Mouse (Mus musculus) left cerebral cortex, postnatal 10 days (tissue): Measurements from ENCODE around the gene Nfib. TPM values are rescaled to one million over a fixed set of nuclear protein-coding genes. Genes with fewer than 3 reads are reported as not detected.

ENCODE experiments used
- DNase-seq, 2 experiments: peaks; one replicate each; pipeline ENCODE4 v3.0.0; 2021 to 2022; ENCODE audit warnings: low spot score in 2 of 2, mixed read lengths in 1 of 2; ENCODE audit errors: extremely low spot score in 1 of 2
- intact Hi-C: fragments of 180-260 bp; cut with DNase I; formaldehyde crosslinking; loops from one replicate; pipeline ENCODE4 v1.15.1; 2025
- total RNA-seq, 2 experiments: library from RNA; stranded (reverse); gene quantifications; 2 replicates each; pipeline ENCODE4 v1.2.3; 2021

The Nfib gene
- total RNA-seq, 2 experiments from 2014 or later = 105 to 109 TPM

GRCm38 (mm10) chr4:82335266-82335865 lies 370.2 kb downstream of the Nfib start:
- intact Hi-C loops = no loop called here
- no peak for DNase-seq

GRCm38 (mm10) chr4:82333413-82333812 lies 372.1 kb downstream of the Nfib start:
- no peak for DNase-seq
- intact Hi-C loops = no loop called here

- DNase-seq = no peak
- intact Hi-C loops = no loop called here
These were observed 375.5 kb downstream of the Nfib start for GRCm38 (mm10) chr4:82330095-82330494.

- DNase-seq = no peak
- intact Hi-C loops = no loop called here
These were observed 379.4 kb downstream of the Nfib start for GRCm38 (mm10) chr4:82326140-82326529.

GRCm38 (mm10) chr4:82325409-82326139 lies 380.0 kb downstream of the Nfib start:
- intact Hi-C loops = no loop called here
- DNase-seq = no peak

- DNase-seq = no peak
- intact Hi-C loops = no loop called here
These were observed 380.6 kb downstream of the Nfib start for GRCm38 (mm10) chr4:82324977-82325376.

GRCm38 (mm10) chr4:82321008-82321407 lies 384.5 kb downstream of the Nfib start:
- DNase-seq = no peak
- intact Hi-C loops = no loop called here

- DNase-seq = no peak
- intact Hi-C loops = no loop called here
These were observed 386.2 kb downstream of the Nfib start for GRCm38 (mm10) chr4:82319388-82319787.

- intact Hi-C loops = no loop called here
- DNase-seq = no peak
These were observed 389.4 kb downstream of the Nfib start for GRCm38 (mm10) chr4:82316168-82316567.

- DNase-seq = no peak
- intact Hi-C loops = no loop called here
These were observed 389.8 kb downstream of the Nfib start for GRCm38 (mm10) chr4:82315710-82316109.

GRCm38 (mm10) chr4:82310924-82311734 lies 394.4 kb downstream of the Nfib start:
- intact Hi-C loops = no loop called here
- DNase-seq = no peak

- no peak for DNase-seq
These were observed 399.5 kb downstream of the Nfib start for GRCm38 (mm10) chr4:82306045-82306444.

GRCm38 (mm10) chr4:82304148-82304871 lies 401.2 kb downstream of the Nfib start:
- intact Hi-C loops = loop anchor here (10.0 kb wide), 1 partner anchor 740 kb away; no protein-coding TSS in a partner anchor
- peak; percentile 26 to 80 for DNase-seq

More at GRCm38 (mm10) chr4:82306045-82306444, 399.5 kb downstream of the Nfib start:
- intact Hi-C loops = loop anchor here (10.0 kb wide), 1 partner anchor 741 kb away; no protein-coding TSS in a partner anchor

GRCm38 (mm10) chr4:82303362-82303900 lies 402.1 kb downstream of the Nfib start:
- no peak for DNase-seq
- intact Hi-C loops = loop anchor here (10.0 kb wide), 1 partner anchor 739 kb away; no protein-coding TSS in a partner anchor

GRCm38 (mm10) chr4:82302901-82303300 lies 402.6 kb downstream of the Nfib start:
- intact Hi-C loops = loop anchor here (10.0 kb wide), 1 partner anchor 738 kb away; no protein-coding TSS in a partner anchor
- DNase-seq = no peak

GRCm38 (mm10) chr4:82298606-82299005 lies 406.9 kb downstream of the Nfib start:
- intact Hi-C loops = loop anchor here (5.0 kb wide), 1 partner anchor 199 kb away; no protein-coding TSS in a partner anchor
- no peak for DNase-seq

GRCm38 (mm10) chr4:82297562-82297961 lies 408.0 kb downstream of the Nfib start:
- DNase-seq = no peak
- intact Hi-C loops = loop anchor here (5.0 kb wide), 1 partner anchor 200 kb away; no protein-coding TSS in a partner anchor

- intact Hi-C loops = no loop called here
- DNase-seq = no peak
These were observed 411.5 kb downstream of the Nfib start for GRCm38 (mm10) chr4:82294066-82294465.
